Mouse (Mus musculus): Measurements from ENCODE around the gene Adam15. TPM values are rescaled to one million over a fixed set of nuclear protein-coding genes. Genes with fewer than 3 reads are reported as not detected.

Adam15 gene
- total and polyA plus RNA-seq, 2 experiments from 2014 or later: 53.3 to 56.4 TPM

GRCm38 (mm10) chr3:89388134-89388881 is 38.5 kb upstream of the Adam15 start:
- no peak for TF ChIP-seq CTCF (IDR thresholded peaks at IDR 0.05; ENCODE audit: low read depth)
- no peak for DNase-seq
- peak; percentile 23; the same call in 1 of the 2 replicates for ATAC-seq
- no peaks in the 10 kb centered on the region for H3K36me3 ChIP-seq (ENCODE audit: insufficient read depth)
- H3K9ac ChIP-seq: no peak overlapping the region
- H3K4me1 ChIP-seq (ENCODE audit: insufficient read depth): peaks cover 20% of the 10 kb centered on the region
- H3K9me3 ChIP-seq (ENCODE audit: low read length): no peaks in the 10 kb centered on the region
- H3K4me2 ChIP-seq (ENCODE audit: low read depth): no peak overlapping the region
- H3K27ac ChIP-seq (ENCODE audit: low read depth, low read length): no peak overlapping the region
- no peaks in the 10 kb centered on the region; the same call in 1 of the 2 replicates for H3K27me3 ChIP-seq (ENCODE audit: insufficient read depth, low read length)
- no peak overlapping the region for H3K4me3 ChIP-seq (ENCODE audit: low read depth, low read length)
- WGBS: 53% methylated on average over 11 of the region's 11 CpGs

GRCm38 (mm10) chr3:89387632-89388031 is 37.8 kb upstream of the Adam15 start:
- Histone ChIP-seq H3K4me2 (ENCODE audit: low read depth) (no peak overlapping the region), H3K27ac (ENCODE audit: low read depth, low read length) (no peak overlapping the region), H3K4me1 (ENCODE audit: insufficient read depth) (peaks cover 17% of the 10 kb centered on the region), H3K4me3 (ENCODE audit: low read depth, low read length) (no peak overlapping the region), H3K36me3 (ENCODE audit: insufficient read depth) (no peaks in the 10 kb centered on the region), H3K27me3 (ENCODE audit: insufficient read depth, low read length) (no peaks in the 10 kb centered on the region; the same call in 1 of the 2 replicates), H3K9me3 (ENCODE audit: low read length) (no peaks in the 10 kb centered on the region), H3K9ac (no peak overlapping the region)
- no peak for DNase-seq
- WGBS: 70% methylated on average over 11 of the region's 11 CpGs
- 0 out of 2 replicates have a peak, but pooled peaks have one; percentile 15 for ATAC-seq
- TF ChIP-seq CTCF (IDR thresholded peaks at IDR 0.05; ENCODE audit: low read depth): peak; percentile 17; the same call in 1 of the 2 replicates

GRCm38 (mm10) chr3:89386438-89387420 is 36.9 kb upstream of the Adam15 start:
- Histone ChIP-seq H3K4me1 (ENCODE audit: insufficient read depth) (peaks cover 9% of the 10 kb centered on the region), H3K36me3 (ENCODE audit: insufficient read depth) (no peaks in the 10 kb centered on the region), H3K4me3 (ENCODE audit: low read depth, low read length) (no peak overlapping the region), H3K27ac (ENCODE audit: low read depth, low read length) (no peak overlapping the region), H3K27me3 (ENCODE audit: insufficient read depth, low read length) (no peaks in the 10 kb centered on the region), H3K9me3 (ENCODE audit: low read length) (no peaks in the 10 kb centered on the region), H3K9ac (no peak overlapping the region), H3K4me2 (ENCODE audit: low read depth) (no peak overlapping the region)
- ATAC-seq (no peak), DNase-seq (no peak)
- TF ChIP-seq CTCF (IDR thresholded peaks at IDR 0.05; ENCODE audit: low read depth): no peak
- 56% methylated on average over 17 of the region's 17 CpGs for WGBS

GRCm38 (mm10) chr3:89385451-89385850 is 35.7 kb upstream of the Adam15 start:
- Histone ChIP-seq H3K4me1 (ENCODE audit: insufficient read depth) (no peaks in the 10 kb centered on the region), H3K27ac (ENCODE audit: low read depth, low read length) (no peak overlapping the region), H3K4me3 (ENCODE audit: low read depth, low read length) (no peak overlapping the region), H3K36me3 (ENCODE audit: insufficient read depth) (no peaks in the 10 kb centered on the region), H3K27me3 (ENCODE audit: insufficient read depth, low read length) (no peaks in the 10 kb centered on the region), H3K9ac (no peak overlapping the region), H3K4me2 (ENCODE audit: low read depth) (no peak overlapping the region), H3K9me3 (ENCODE audit: low read length) (no peaks in the 10 kb centered on the region)
- WGBS: 49% methylated on average over 11 of the region's 11 CpGs
- no peak for TF ChIP-seq CTCF (IDR thresholded peaks at IDR 0.05; ENCODE audit: low read depth)
- ATAC-seq (no peak), DNase-seq (no peak)

- no peaks in the 10 kb centered on the region for H3K36me3 ChIP-seq (ENCODE audit: insufficient read depth)
- H3K9ac ChIP-seq: no peak overlapping the region
- no peak overlapping the region for H3K27ac ChIP-seq (ENCODE audit: low read depth, low read length)
- no peaks in the 10 kb centered on the region for H3K4me1 ChIP-seq (ENCODE audit: insufficient read depth)
- H3K9me3 ChIP-seq (ENCODE audit: low read length): no peaks in the 10 kb centered on the region
- H3K4me2 ChIP-seq (ENCODE audit: low read depth): no peak overlapping the region
- H3K4me3 ChIP-seq (ENCODE audit: low read depth, low read length): no peak overlapping the region
- no peak for TF ChIP-seq CTCF (IDR thresholded peaks at IDR 0.05; ENCODE audit: low read depth)
- no peak for DNase-seq
- no peak for ATAC-seq
- WGBS: 54% methylated on average over 12 of the region's 12 CpGs
- H3K27me3 ChIP-seq (ENCODE audit: insufficient read depth, low read length): no peaks in the 10 kb centered on the region
Observed at GRCm38 (mm10) chr3:89384331-89385076, 34.7 kb upstream of the Adam15 start.

GRCm38 (mm10) chr3:89383651-89384255 is 34.0 kb upstream of the Adam15 start:
- Histone ChIP-seq H3K4me3 (ENCODE audit: low read depth, low read length) (no peak overlapping the region), H3K4me1 (ENCODE audit: insufficient read depth) (no peaks in the 10 kb centered on the region; the same call in 1 of the 2 replicates), H3K9me3 (ENCODE audit: low read length) (no peaks in the 10 kb centered on the region), H3K27me3 (ENCODE audit: insufficient read depth, low read length) (no peaks in the 10 kb centered on the region), H3K9ac (no peak overlapping the region), H3K27ac (ENCODE audit: low read depth, low read length) (no peak overlapping the region), H3K4me2 (ENCODE audit: low read depth) (no peak overlapping the region), H3K36me3 (ENCODE audit: insufficient read depth) (no peaks in the 10 kb centered on the region)
- no peak for TF ChIP-seq CTCF (IDR thresholded peaks at IDR 0.05; ENCODE audit: low read depth)
- no peak for DNase-seq
- WGBS: 81% methylated on average over 5 of the region's 5 CpGs
- no peak for ATAC-seq

Measured in forebrain, postnatal 0 days (tissue).